Mouse (Mus musculus): ENCODE results near the gene Sgsm2.

Gene Sgsm2

DNA sequence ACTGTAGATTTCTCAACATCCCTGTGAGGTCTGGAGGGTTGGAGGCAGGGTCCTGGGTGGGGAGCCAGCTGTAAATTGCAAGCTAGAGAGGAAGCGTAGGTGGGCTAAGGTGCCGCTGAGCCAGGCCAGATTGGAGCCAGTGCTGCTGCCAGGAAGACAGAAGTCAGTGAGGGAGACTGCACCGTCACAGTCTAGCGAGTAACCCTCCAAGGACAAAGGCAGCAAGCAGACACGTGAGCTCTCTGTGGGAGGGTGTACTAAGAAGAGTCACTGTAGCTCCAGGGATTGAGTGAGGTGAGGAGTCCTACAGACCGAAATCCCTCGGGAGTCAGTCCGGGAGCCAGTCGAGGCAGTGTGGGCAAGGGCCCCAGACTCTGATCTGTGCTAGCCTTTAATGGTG is 55.5 kb downstream of the Sgsm2 start:
- DNase-seq (ENCODE audit: low spot score), result no peak

DNA sequence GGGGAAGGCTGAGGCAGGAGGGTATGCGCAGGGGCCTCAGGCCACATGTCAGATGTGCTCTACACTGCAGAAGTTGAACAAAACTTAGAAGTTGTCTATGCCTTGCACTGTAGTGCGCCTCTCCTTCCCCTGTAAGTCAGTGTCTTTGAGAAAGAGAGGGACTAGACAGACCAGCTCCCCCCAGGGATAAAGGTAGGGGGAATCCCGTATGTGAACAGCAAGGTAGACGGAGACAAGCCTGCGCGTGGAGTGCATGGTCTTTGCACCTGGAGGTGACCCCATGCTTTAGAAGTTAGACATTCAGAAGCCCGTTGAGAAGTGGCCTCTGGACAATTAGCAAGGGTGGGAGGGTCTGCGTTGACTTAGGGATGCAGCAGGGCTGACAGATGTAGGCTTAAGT is 56.1 kb downstream of the Sgsm2 start:
- DNase-seq (ENCODE audit: low spot score), result no peak

DNA sequence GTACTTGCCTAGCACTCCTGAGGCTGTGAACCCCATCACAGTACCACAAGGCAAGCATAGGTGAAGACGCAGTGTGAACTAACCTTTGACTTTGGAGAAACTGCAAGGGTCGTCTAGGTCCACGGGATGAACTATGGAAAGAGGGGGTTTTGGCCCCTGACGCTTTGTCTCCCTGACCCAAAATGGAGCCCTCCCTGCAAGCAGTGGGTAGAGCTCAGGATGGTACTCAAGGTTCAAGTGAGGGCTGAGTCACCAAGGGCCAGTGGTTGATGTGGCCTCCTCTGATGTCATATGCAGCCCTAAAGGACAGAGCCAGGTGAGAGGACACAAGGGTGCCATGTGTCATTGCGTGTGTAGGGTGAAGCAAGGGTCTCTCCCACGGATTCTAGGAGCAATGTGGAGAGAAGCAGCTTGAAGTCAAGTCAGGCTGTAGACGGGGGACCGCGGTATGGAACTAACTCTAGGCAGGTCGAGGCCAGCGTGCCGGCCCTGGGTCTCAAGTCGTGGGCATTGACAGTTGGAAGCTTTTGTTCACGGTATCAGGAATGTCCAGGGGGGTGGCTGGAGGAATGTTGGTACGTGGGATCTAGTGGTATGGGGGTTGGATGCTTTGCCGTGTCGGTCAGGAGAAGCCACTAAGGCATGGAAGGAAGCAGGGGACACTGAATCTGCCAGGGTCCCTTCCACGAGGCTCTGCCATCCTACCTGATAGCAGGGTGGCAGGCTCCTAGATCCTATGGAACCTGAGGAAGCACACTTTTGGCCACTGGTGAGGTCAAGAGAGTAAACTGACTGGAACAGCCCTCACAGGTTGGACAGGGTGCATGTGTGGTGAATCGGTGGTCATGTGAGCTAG is 56.8 kb downstream of the Sgsm2 start:
- DNase-seq (ENCODE audit: low spot score), result no peak

DNA sequence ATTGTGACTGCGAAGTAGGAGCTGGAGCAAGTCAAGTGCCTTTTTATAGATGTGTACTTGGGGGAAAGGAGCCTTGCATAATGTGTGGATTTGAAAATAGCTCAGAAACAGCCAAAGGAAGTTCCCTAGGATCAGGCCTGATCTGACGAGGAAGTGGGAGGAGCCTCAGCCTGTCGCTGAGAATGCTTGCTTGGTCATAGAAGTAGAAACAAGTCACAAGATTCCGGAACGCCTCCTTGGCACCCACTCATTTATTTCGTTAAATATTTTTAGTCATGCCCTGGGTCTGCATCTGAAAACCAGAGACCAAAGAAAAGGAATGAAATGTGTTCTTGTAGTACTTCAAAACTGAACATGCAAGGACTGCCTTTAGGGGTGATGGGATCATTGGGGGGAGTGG is 57.9 kb downstream of the Sgsm2 start:
- DNase-seq (ENCODE audit: low spot score), result peak; percentile 32

DNA sequence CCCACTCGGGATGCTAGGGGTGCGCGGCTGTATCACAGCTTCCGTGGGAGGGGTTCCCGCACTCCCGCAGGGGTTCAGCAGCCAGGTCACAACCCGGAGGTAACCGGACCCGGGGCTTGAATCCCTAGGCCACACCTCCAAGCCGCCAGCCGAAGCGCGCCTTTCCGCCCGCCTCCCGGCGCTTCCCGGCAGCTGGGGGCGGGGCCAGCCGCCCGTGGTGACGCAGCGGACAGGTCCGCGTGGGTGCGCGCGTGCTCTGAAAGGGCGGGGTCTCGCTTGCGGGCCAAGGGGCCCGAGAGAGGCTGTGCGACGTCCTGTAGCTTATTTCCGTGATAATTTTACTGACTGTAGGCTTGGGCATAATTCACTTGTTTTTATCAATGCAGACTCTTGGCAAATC is 58.4 kb downstream of the Sgsm2 start:
- DNase-seq (ENCODE audit: low spot score), result peak; percentile 92

DNA sequence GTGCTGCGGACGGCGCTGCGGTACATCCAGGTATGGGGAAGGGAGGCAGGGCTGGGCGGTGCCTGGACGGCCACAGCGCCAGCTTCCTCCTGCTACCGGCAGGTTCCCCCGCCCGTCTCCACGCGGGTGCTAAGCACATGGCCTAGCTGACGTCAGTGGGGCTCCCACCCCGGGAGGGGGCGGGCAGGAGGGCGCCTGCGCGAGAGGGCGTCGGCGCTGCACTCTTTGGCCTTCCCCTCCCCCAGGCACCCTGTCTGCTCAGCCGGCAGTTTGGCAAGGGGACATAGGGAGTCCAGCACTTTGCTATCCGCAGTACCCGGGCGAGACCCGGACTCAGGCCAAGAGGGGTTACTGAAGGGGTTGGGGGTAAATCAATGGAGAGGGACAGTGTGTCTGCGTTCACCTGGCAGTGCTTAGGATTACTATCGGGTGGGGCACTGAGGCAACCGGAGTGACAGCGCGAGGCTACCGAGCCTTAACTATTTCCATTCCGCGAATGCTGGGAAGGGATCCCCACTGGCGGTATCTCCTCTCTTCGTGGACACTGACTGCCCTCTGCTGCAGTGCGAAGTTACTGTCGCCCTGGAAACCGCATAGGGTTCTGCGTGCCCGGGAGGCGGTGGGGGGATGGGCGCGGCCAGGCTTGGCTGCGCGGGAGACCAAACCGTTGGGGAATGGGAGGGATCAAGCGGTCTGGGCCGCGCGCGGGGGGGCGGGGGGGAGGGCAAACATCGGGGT is 59.0 kb downstream of the Sgsm2 start:
- DNase-seq (ENCODE audit: low spot score), result peak; percentile 86

DNA sequence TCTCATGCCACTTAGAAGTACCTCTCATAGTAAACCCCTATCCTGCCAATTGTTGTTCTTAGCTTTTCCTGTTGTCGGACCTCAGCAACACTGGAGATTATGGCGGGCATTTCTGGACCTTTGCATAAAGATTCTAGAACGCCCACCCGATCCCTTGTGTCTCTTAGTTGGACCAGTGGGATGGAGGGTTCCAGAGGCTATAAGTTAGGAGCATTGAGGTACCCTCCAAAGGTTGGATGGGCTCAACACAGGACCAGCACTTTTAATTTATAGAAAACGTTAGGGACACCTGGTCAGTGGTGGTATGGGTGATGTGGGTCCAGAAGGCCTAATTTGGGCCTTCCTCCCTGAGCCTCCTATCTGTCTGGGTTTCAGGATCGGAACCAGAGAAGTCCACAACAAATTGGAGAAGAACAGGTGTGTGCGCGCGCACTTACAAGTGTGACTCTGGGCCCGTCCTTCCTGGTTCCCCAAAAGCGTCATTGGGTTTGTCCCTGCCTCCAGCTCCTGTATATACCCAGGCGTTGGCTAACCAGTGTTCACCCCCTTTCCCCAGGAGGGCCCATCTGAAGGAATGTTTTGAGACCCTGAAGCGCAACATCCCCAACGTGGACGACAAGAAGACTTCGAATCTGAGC is 59.7 kb downstream of the Sgsm2 start:
- DNase-seq (ENCODE audit: low spot score), result no peak

DNA sequence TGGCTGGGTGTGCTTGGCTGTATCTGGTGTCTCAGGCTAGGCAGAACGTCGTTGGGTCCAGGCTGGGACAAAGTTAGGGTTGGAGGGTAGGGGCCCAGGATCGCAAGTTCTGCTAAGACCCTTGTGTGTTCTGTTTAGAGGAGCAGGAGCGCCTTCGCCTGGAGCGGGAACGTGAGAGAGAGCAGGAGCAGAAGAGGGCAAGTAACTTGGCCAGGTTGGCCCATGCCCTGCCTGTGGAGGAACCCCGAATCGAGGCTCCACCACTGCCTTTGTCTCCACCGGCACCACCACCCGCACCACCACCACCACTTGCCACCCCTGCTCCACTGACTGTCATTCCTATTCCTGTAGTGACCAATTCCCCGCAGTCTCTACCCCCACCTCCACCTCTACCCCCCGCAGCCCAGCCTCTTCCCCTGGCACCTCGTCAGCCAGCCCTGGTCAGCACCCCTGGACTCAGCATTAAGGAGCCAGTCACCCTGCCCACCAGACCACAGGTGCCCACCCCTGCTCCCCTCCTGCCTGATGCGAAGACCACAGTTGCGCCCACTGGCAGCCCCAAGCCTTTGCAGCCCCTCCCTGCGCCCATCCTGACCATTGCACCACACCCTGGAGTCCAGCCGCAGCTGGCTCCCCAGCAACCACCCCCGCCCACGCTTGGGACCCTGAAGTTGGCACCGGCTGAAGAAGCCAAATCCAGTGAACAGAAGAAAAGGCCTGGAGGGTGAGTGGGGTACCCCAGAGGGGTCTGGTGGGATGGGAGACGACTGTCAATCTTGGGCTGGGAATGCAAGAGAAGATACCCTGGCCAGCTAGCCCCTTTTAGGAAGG is 60.4 kb downstream of the Sgsm2 start:
- DNase-seq (ENCODE audit: low spot score), result no peak

DNA sequence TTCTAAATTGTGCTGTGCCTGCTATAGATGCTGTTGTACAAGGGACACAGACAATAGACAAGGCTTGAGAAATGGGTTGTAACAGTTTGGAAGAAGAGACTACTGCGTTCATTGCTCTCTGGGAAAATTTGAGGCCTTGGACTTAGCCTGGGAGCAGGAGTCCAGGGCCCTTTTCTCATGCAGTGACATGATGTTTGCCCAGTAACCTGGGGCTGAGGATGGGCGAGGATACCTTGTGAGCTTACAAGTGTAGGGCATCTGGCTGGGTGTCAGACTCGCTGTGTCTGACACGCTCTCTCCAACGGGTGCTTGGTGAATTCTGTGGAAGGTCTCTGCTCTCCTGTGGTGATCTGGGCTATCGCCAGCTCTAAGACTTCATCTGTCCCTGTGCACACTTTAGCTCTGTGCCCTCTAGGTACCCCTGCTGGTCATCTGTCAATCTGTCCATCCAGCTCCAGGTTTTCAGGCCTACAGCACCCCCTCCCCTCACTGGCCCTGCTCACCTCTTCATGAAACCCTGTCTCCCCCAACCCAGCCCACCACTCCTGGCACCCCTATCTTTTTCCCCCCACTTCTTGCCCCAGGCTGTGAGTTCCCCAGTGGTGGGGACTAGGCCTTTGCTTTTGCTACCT is 61.2 kb downstream of the Sgsm2 start:
- DNase-seq (ENCODE audit: low spot score), result no peak

DNA sequence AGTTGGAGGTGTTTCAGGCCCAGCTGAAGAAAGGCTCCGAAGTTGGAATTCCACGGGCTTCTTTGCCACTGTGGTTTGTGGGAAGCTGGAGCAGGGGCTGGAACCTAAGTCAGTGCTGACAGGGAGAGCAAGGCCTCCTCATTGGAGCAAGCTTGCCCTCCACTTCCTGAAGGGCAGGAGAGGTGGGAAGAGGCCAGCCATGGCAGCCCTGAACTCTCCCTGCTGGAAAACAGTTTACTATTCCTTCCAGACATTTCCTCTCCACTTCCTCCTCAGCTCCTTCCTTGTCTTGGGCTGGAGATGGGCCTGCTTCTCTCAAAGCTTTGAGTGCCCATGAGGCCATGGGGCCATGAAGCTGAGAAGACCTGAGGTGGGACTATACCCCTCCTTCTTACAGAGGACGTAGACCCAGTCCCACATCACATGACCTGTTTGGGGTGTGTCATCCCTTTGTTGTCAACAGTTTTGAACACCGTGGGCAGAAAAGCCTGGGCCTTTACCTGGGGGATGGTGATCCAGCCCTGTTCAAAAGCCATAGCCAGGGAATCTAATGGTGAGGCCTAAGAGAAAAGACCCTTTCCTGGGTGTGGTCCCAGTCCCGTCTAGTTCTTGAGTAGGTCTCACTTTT is 62.1 kb downstream of the Sgsm2 start:
- DNase-seq (ENCODE audit: low spot score), result no peak

DNA sequence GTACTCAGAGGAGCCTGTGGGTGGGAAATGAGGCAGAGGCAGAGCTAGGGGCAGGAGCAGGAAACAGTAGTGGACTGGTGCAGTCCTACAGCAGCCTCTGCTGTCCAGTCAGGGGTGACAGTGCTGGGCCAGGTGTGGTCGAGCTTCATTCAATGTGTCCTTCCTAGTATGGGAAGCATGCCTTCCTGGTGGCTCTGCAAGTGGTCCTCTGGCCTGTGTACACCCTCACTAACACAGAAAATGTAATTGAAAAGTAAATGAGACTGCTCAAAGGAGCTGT is 62.6 kb downstream of the Sgsm2 start:
- no peak for DNase-seq (ENCODE audit: low spot score)

DNA sequence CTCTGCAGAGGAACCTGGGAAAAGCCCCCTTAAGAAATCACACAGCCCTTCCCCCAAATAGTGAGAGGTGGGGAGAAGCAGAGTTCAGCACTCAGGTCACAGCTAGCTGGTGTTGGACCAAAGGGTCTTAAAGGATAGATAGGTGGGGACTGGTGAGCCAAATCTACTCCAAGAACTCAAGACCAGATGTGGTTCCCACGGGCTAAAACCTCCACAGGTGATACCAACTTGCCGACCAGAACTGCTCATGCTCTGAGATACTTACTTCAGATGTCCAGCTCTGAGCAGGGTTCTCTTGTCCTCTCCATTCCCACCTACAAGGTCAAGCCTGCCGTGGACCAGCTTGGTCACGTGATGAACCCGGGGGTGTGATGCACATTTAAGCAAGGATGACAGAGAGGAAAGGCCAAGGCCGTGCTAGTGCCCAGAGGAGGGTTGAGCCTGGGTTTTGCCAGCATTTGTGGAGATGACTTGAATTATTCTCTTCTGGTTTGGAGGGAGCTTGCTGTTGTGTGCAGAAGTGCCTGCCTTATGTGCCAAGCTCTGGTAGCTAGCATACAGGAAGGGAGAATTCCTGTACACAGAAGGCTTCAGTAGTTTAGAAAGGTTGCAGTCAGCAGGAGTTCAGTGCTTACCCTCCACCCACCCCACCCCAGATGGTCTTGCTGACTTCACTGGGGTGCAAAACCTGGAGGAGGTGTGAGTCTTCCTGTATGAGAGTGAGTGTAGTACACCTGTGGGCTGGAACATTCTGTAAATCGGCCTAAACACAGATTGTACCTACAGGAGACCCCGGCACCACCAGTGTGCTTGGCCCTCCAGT is 63.1 kb downstream of the Sgsm2 start:
- DNase-seq (ENCODE audit: low spot score), result no peak

DNA sequence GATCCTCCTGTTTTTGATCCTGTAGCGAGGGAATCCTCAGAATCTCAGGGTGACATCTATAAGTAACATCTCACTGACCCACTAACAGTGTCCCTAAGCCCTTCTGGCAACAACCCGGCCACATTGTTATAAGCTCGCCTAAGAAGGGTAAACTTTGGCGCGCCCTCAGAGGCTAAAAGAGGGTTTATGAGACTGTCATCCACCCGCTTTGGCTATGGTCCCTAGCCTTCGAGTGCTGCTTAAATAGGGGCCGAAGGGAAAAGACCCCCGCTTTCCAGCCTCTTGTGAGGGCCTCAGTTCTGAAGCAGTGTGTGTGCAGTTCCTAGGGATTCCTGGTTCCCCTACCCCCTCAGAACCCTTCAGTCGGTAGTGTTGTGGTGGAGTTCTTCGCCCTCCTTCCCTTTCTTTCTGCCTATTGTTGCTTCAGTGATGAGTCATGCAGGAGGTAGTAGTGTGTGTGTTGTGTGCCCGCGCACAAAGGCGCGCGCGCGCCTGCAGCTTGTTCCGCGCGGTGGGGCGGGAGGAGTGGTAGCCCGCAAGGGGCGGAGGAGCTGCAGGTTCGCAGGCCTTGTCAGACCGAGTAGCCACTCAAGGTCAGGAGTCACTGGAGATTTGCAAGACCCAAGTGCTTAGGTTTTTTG is 64.2 kb downstream of the Sgsm2 start:
- peak; percentile 72 for DNase-seq (ENCODE audit: low spot score)

DNA sequence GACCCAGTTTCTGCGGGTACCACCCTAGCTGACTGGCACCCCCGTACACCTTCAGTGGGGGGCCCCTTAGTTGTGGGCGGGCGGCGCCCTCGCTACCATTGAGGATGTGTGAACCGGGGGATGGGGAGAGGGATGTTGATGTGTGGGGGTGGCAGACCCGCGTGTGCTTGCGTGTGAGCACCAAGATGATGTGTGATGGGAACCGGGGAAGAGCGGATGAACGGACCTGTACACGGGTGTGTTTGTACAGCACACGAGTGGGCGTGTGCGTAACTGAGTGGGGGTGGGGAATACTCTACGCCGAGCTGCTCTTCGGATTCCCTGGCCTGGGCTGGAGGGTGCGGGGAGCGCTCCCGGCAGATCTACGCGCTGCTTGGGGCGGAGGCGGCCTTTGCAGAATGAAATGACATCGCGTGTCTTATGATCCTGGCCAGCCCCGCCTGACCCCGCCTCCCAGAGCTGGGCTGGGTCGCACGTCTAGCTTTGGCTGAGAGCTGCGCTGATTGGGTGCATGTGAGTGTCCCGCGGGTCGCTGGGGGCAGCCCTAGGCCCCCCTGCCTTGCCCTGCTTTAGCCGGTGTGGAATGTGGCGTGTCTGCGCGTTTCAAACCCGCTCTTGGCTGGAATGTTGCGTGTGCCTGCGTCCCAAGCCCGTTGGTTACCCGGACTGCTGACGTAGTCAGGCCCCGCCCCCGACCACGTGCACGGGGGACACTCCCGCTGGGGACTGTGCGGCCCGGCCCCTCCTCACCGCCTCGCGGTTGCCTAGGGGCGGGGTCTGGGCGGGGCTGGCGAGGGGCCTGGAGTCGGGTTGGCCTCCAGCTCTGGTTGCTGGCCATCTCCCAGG is 65.0 kb downstream of the Sgsm2 start:
- DNase-seq (ENCODE audit: low spot score), result peak; percentile 98

DNA sequence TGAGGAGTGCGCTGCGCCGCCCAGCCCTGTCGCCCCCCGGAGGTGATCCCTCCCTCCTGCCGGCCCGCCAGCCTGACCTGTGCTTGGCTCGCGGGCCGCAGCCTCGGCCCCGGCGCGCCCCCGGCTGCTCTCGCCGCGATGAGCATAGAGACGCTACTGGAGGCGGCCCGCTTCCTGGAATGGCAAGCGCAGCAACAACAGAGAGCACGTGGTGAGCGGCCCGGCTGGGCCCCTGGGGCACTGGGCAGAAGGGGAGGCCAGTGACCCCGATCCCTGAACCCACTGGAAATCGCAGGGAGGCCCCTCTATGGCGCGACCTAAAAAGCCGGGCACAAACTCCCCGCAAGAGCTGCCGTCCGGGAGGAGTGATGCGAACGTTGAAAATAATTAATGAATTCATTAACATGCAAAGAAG is 65.7 kb downstream of the Sgsm2 start:
- DNase-seq (ENCODE audit: low spot score), result peak; percentile 67

DNA sequence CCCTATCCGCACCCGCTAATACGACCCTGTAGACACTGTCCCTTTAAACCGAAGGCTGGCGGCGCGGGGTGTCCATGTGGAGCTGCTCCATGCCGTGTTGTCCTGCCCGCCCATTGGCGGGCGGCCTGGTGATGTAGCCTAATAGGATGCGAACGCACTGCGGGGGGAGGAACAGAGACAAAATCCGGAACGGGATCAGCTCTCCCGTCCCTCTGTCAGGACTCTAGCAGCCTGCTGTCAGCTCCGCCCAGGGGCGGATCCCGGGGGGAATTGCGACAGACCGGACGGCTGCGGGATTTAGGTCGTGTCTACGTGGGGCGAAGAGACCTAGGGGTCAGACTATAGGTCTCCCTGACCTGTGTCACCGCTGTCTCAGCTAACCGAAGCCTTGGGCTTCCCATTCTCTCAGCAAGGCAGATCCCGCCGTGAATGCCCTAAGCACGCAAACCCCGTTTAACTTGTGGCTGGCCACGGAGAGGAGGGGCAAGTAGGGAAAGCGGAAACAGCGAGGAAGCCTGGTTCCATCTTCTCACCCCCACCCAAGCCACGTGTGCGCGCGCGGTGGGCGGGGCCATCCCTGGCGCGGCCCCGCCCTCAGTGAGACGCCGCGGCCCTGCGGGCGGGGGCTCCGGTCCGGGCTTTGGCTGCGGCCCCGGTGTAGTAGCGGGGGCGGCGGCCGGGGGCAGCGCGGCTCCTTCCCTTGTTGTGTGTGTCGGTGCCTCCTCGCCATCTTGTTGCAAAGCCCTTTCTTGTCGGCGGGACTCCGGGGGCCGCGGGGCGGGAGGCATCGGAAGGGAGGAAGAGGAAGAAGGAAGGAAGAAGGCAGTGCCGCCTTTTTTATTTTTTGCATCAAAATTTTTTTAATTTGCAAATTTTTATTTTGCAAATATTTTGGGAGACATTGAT is 66.4 kb downstream of the Sgsm2 start, which contains the start of gene Mnt:
Gene Mnt, plus strand, starts transcription at position 665 of the 906 bp plus-strand sequence.
- DNase-seq (ENCODE audit: low spot score), result peak; percentile 99

DNA sequence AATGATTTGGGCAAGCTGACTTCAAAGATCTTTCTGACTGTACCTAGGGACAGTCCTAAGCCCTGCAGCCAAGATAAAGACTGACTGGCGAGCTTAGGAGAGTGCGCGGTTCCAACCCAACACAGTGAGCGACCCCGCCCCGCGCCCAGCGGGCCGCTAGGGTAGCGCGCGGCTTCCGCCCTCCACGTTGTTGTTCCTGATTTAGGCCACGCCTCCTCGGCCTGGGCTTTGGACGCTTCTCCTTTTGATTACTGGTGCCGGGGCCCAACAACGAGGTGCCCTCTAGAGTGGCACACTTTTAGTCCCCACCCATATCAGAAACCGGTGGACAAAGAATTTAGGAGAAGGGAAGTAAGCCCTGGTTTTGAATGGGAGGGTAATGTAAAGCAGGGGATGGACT is 67.0 kb downstream of the Sgsm2 start:
- DNase-seq (ENCODE audit: low spot score), result peak; percentile 89
